Mouse (Mus musculus): Measurements from ENCODE around the gene Kat5. TPM values are rescaled to one million over a fixed set of nuclear protein-coding genes. Genes with fewer than 3 reads are reported as not detected.

Gene Kat5
- total and polyA plus RNA-seq, 3 experiments, result 46.5 to 106 (median 62.8) TPM

- Histone ChIP-seq H3K4me1 (ENCODE audit: control insufficient read depth in 1 of 2, insufficient read depth in 2 of 2) (peaks cover 0 to 13% of the 10 kb centered on the region in 2 experiments; a peak in 2 of 4 replicates), H3K4me2 (ENCODE audit: insufficient read depth, low read depth, poor library complexity, severe bottlenecking) (no peak overlapping the region), H3K36me3 (replicated peaks in 1 of 2; ENCODE audit: control insufficient read depth in 1 of 2, insufficient read depth in 1 of 2, low read length in 1 of 2) (no peaks in the 10 kb centered on the region), H3K4me3 (replicated peaks in 1 of 3; ENCODE audit: low read depth in 2 of 3, low read length in 2 of 3, poor library complexity in 1 of 3) (no peak overlapping the region), H3K27me3 (replicated peaks) (no peaks in the 10 kb centered on the region), H3K9ac (ENCODE audit: insufficient read depth, low read depth) (no peak overlapping the region), H3K79me2 (replicated peaks; ENCODE audit: control insufficient read depth, extremely low read depth, insufficient read depth, poor library complexity, severe bottlenecking) (no peaks in the 10 kb centered on the region), H3K9me3 (replicated peaks; ENCODE audit: low read length) (peaks cover 4% of the 10 kb centered on the region), H3K27ac (ENCODE audit: insufficient read depth, low read depth) (no peak overlapping the region)
- TF ChIP-seq TBP (conservative IDR thresholded peaks at IDR 0.05; ENCODE audit: low read depth, low read length) (no peak), UBTF (IDR thresholded peaks at IDR 0.05; ENCODE audit: low read depth, low read length) (no peak), JUND (conservative IDR thresholded peaks at IDR 0.05; ENCODE audit: low read depth, low read length) (no peak), SIN3A (IDR thresholded peaks at IDR 0.05; ENCODE audit: low read length) (no peak), USF1 (IDR thresholded peaks at IDR 0.05; ENCODE audit: low read depth, low read length) (no peak), IRF4 (IDR thresholded peaks at IDR 0.05; ENCODE audit: low read depth, low read length) (no peak), CTCF (conservative IDR thresholded peaks at IDR 0.05 in 1 of 2, IDR thresholded peaks at IDR 0.05 in 1 of 2; ENCODE audit: low read depth in 2 of 2, low read length in 2 of 2) (no peak), NELFE (IDR thresholded peaks at IDR 0.05; ENCODE audit: low read depth, low read length) (no peak), MAZ (IDR thresholded peaks at IDR 0.05; ENCODE audit: low read depth, low read length) (no peak), MAFK (IDR thresholded peaks at IDR 0.05; ENCODE audit: insufficient replicate concordance, low read length) (no peak), MAX (IDR thresholded peaks at IDR 0.05; ENCODE audit: low read length) (no peak), SMC3 (IDR thresholded peaks at IDR 0.05; ENCODE audit: low read depth, low read length) (no peak), ELF1 (IDR thresholded peaks at IDR 0.05; ENCODE audit: low read depth, low read length) (no peak), RAD21 (IDR thresholded peaks at IDR 0.05; ENCODE audit: low read depth, low read length) (no peak), USF2 (conservative IDR thresholded peaks at IDR 0.05; ENCODE audit: low read depth, low read length) (no peak), KAT2A (IDR thresholded peaks at IDR 0.05; ENCODE audit: insufficient replicate concordance, low read length) (no peak), NRF1 (IDR thresholded peaks at IDR 0.05; ENCODE audit: low read depth, low read length) (no peak), GABPA (IDR thresholded peaks at IDR 0.05; ENCODE audit: insufficient replicate concordance, low read depth, low read length) (no peak), BHLHE40 (IDR thresholded peaks at IDR 0.05; ENCODE audit: low read depth, low read length) (no peak), MEF2A (IDR thresholded peaks at IDR 0.05; ENCODE audit: borderline replicate concordance, low read depth, low read length) (no peak)
- DNase-seq (ENCODE audit: extremely low read depth), result no peak
- dilution Hi-C loops (cut with MboI; ENCODE audit: extremely low pct_ligation_motif_present, extremely low pct_unique_long_range_greater_than_20kb, low sequenced_read_pairs) (no loop called here), in situ Hi-C loops (cut with MboI; ENCODE audit: low pct_ligation_motif_present, low pct_unique_long_range_greater_than_20kb, low sequenced_read_pairs) (no loop called here)
These were observed 19.9 kb upstream of the Kat5 start for GRCm38 (mm10) chr19:5629907-5630306.

DNA sequence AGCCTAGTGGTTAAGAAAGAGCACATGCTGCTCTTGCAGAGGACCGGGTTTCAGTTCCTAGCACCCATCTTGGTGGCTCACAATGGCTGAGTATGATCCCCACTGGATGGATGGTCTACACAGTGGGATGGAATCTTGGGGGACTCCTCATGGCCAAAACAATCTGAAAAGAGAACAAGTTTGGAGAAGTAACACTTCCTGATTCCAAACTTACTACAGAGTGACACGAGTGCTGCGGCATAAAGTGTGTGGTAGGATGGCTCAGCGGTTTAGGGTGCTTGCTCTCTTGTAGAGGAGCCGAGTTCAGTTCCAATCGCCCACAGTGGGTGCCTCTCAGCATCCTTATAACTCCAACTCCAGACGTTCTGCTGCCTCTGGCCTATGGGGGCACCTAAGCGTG lies 15.3 kb upstream of the Kat5 start:
- DNase-seq (ENCODE audit: extremely low read depth), result no peak
- dilution Hi-C loops (cut with MboI; ENCODE audit: extremely low pct_ligation_motif_present, extremely low pct_unique_long_range_greater_than_20kb, low sequenced_read_pairs), result no loop called here
- Histone ChIP-seq H3K4me1 (ENCODE audit: control insufficient read depth in 1 of 2, insufficient read depth in 2 of 2) (peaks cover 0 to 4% of the 10 kb centered on the region in 2 experiments; a peak in 1 of 4 replicates), H3K27ac (ENCODE audit: insufficient read depth, low read depth) (no peak overlapping the region), H3K27me3 (replicated peaks) (no peaks in the 10 kb centered on the region), H3K9me3 (replicated peaks; ENCODE audit: low read length) (peaks cover 4% of the 10 kb centered on the region), H3K36me3 (replicated peaks in 1 of 2; ENCODE audit: control insufficient read depth in 1 of 2, insufficient read depth in 1 of 2, low read length in 1 of 2) (no peaks in the 10 kb centered on the region), H3K4me3 (replicated peaks in 1 of 3; ENCODE audit: low read depth in 2 of 3, low read length in 2 of 3, poor library complexity in 1 of 3) (no peak overlapping the region), H3K79me2 (replicated peaks; ENCODE audit: control insufficient read depth, extremely low read depth, insufficient read depth, poor library complexity, severe bottlenecking) (no peaks in the 10 kb centered on the region), H3K4me2 (ENCODE audit: insufficient read depth, low read depth, poor library complexity, severe bottlenecking) (no peak overlapping the region), H3K9ac (ENCODE audit: insufficient read depth, low read depth) (no peak overlapping the region)
- TF ChIP-seq POLR2A (IDR thresholded peaks at IDR 0.05; ENCODE audit: low read depth, low read length) (no peak), IRF4 (IDR thresholded peaks at IDR 0.05; ENCODE audit: low read depth, low read length) (no peak), ZKSCAN1 (IDR thresholded peaks at IDR 0.05; ENCODE audit: borderline replicate concordance, low read depth, low read length) (no peak), SIN3A (IDR thresholded peaks at IDR 0.05; ENCODE audit: low read length) (no peak), ZMIZ1 (IDR thresholded peaks at IDR 0.05; ENCODE audit: low read depth, low read length) (no peak), MAX (IDR thresholded peaks at IDR 0.05; ENCODE audit: low read length) (no peak), JUN (IDR thresholded peaks at IDR 0.05; ENCODE audit: insufficient read depth, low read depth, low read length) (no peak), MAZ (IDR thresholded peaks at IDR 0.05; ENCODE audit: low read depth, low read length) (no peak), RCOR1 (conservative IDR thresholded peaks at IDR 0.05; ENCODE audit: low read depth, low read length) (no peak), MAFK (IDR thresholded peaks at IDR 0.05; ENCODE audit: insufficient replicate concordance, low read length) (no peak), CHD1 (IDR thresholded peaks at IDR 0.05; ENCODE audit: low read depth, low read length) (no peak)
- in situ Hi-C loops (cut with MboI; ENCODE audit: low pct_ligation_motif_present, low pct_unique_long_range_greater_than_20kb, low sequenced_read_pairs), result no loop called here
